Mouse (Mus musculus) kidney, embryonic 14.5 days (tissue): Measurements from ENCODE around the gene Ube2l3. TPM values are rescaled to one million over a fixed set of nuclear protein-coding genes. Genes with fewer than 3 reads are reported as not detected.
A peak's percentile ranks its signal among the peaks of the same experiment; 100 is the strongest.

ENCODE experiments used
- ATAC-seq: fragments of 200-750 bp; cut with Nextera tagmentation; 2 replicates; pipeline ENCODE4 v1.8.0; 2017; ENCODE audit warnings: moderate number of reproducible peaks, mild to moderate bottlenecking, moderate TSS enrichment, moderate library complexity; ENCODE audit not compliant: low FRiP score, low TSS enrichment
- H3K27ac ChIP-seq: fragments of 300-500 bp; sonication (generic); 2 replicates; pipeline ENCODE4 v1.5.1; 2014; ENCODE audit warnings: low read depth, mild to moderate bottlenecking, low read length, moderate library complexity, mixed read lengths
- H3K27me3 ChIP-seq: fragments of 300-500 bp; sonication (generic); 2 replicates; pipeline ENCODE4 v1.6.1; 2014; ENCODE audit warnings: mild to moderate bottlenecking, low read length; ENCODE audit not compliant: control insufficient read depth, insufficient read depth
- H3K36me3 ChIP-seq: fragments of 300-500 bp; sonication (generic); 2 replicates; pipeline ENCODE4 v1.6.1; 2014; ENCODE audit warnings: low read length, mixed read lengths; ENCODE audit not compliant: control insufficient read depth, insufficient read depth
- H3K4me1 ChIP-seq: fragments of 300-500 bp; sonication (generic); 2 replicates; pipeline ENCODE4 v1.6.1; 2014; ENCODE audit warnings: low read length, mixed read lengths; ENCODE audit not compliant: control insufficient read depth, insufficient read depth
- H3K4me2 ChIP-seq: fragments of 300-500 bp; sonication (generic); replicated peaks from 2 replicates; pipeline ENCODE4 v1.6.1; 2014; ENCODE audit warnings: low read depth, mild to moderate bottlenecking, low read length
- H3K4me3 ChIP-seq: fragments of 300-500 bp; sonication (generic); 2 replicates; pipeline ENCODE4 v1.5.1; 2014; ENCODE audit warnings: mild to moderate bottlenecking, low read length
- H3K9ac ChIP-seq: fragments of 300-500 bp; sonication (generic); 2 replicates; pipeline ENCODE4 v1.6.1; 2014; ENCODE audit warnings: low read depth, mild to moderate bottlenecking, low read length, moderate library complexity
- H3K9me3 ChIP-seq: fragments of 300-500 bp; sonication (generic); 2 replicates; pipeline ENCODE4 v1.6.1; 2016; ENCODE audit warnings: low read length; ENCODE audit not compliant: control insufficient read depth
- WGBS: fragments of 180-500 bp; shearing (Covaris S2); extraction: QIAGEN DNeasy Blood & Tissue Kit; methylation state at CpG from one replicate; pipeline ENCODE4 v1.1.7; 2014; 5-methylcytosine and 5-hydroxymethylcytosine counted together
- polyA plus RNA-seq: library from polyadenylated mRNA; unstranded; fragments of >200 nt; fragmentation: Nextera tagmentation; extraction: Ambion mirVana; gene quantifications from 2 replicates; pipeline ENCODE4 v1.2.1, GENCODE M21; 2014

Ube2l3 gene
- polyA plus RNA-seq, 1 experiment from 2014 or later: 376 TPM

DNA sequence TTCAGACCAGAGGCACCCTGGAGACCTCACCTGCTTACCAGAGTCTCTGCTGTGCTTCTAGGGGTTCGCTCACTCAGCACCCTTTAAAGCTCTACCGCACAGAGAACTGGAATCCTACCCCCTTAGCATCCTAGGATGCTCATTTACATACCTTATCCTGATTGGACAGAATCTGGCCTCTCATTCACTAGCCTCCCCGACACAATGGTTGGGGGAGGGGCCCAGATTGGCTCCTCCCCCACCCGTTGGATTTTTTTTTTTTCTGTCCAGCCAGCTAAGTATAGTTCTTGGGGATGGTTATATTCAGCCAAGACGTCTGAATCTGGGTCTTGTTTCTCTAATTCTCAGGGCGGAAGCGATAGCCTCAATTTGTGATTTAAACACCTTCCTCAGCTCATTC lies 58.1 kb downstream of the Ube2l3 start, which contains the start of gene Ydjc:
TSS of gene Ydjc (plus strand) at position 283 of the 400 bp plus-strand sequence.
- 21% methylated on average over 7 of the region's 7 CpGs for WGBS
- no peak for ATAC-seq

DNA sequence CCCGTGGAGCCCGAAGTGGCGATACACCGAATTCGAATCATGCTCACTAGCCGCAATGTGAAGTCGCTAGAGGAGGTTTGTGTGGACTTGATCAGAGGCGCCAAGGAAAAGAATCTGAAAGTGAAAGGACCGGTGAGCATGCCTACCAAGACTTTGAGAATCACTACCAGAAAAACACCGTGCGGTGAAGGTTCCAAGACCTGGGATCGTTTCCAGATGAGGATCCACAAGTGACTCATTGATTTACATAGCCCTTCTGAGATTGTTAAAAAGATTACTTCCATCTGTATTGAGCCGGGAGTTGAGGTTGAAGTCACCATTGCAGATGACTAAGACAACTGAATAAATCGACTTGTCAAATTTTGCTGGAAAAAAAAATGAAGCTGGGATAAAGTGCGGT lies 65.1 kb downstream of the Ube2l3 start:
- WGBS: 87% methylated on average over 15 of the region's 15 CpGs
- Histone ChIP-seq H3K36me3 (no peaks in the 10 kb centered on the region), H3K4me2 (no peak overlapping the region), H3K4me3 (no peak overlapping the region), H3K27ac (no peak overlapping the region), H3K9ac (no peak overlapping the region), H3K4me1 (no peaks in the 10 kb centered on the region), H3K27me3 (no peaks in the 10 kb centered on the region), H3K9me3 (no peaks in the 10 kb centered on the region)
- ATAC-seq: no peak

More for the DNA sequence above, 58.1 kb downstream of the Ube2l3 start, which contains the start of gene Ydjc:
- Histone ChIP-seq H3K4me2 (no peak within 1 kb of the TSS), H3K27ac (no peak within 1 kb of the TSS), H3K9me3 (no peaks in the 10 kb centered on the region), H3K27me3 (no peaks in the 10 kb centered on the region), H3K9ac (no peak within 1 kb of the TSS), H3K36me3 (no peaks in the 10 kb centered on the region), H3K4me3 (no peak within 1 kb of the TSS), H3K4me1 (peaks cover 11% of the 10 kb centered on the region)

DNA sequence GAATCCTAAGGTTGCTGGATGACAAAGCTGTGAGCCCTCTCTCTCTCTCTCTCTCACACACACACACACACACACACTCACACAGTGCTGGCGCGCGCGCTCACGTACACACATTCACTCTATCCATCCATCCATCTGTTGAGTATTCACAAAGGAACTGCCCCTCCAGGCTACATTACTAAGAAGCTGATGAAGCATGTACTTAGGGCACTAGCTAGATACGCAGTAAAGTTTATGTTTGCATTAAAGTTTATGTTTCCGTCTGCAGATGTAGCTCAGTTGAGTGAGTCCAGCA lies 69.6 kb downstream of the Ube2l3 start:
- WGBS: 25% methylated on average over 7 of the region's 7 CpGs
- ATAC-seq: peak; percentile 11; the same call in 1 of the 2 replicates
- H3K9ac ChIP-seq: peak overlapping the region; percentile 5
- no peaks in the 10 kb centered on the region for H3K27me3 ChIP-seq
- H3K4me2 ChIP-seq: peak overlapping the region; percentile 93
- H3K9me3 ChIP-seq: no peaks in the 10 kb centered on the region
- no peak overlapping the region for H3K27ac ChIP-seq
- no peaks in the 10 kb centered on the region for H3K36me3 ChIP-seq
- H3K4me3 ChIP-seq: peak overlapping the region; percentile 73
- H3K4me1 ChIP-seq: no peaks in the 10 kb centered on the region; the same call in 1 of the 2 replicates

DNA sequence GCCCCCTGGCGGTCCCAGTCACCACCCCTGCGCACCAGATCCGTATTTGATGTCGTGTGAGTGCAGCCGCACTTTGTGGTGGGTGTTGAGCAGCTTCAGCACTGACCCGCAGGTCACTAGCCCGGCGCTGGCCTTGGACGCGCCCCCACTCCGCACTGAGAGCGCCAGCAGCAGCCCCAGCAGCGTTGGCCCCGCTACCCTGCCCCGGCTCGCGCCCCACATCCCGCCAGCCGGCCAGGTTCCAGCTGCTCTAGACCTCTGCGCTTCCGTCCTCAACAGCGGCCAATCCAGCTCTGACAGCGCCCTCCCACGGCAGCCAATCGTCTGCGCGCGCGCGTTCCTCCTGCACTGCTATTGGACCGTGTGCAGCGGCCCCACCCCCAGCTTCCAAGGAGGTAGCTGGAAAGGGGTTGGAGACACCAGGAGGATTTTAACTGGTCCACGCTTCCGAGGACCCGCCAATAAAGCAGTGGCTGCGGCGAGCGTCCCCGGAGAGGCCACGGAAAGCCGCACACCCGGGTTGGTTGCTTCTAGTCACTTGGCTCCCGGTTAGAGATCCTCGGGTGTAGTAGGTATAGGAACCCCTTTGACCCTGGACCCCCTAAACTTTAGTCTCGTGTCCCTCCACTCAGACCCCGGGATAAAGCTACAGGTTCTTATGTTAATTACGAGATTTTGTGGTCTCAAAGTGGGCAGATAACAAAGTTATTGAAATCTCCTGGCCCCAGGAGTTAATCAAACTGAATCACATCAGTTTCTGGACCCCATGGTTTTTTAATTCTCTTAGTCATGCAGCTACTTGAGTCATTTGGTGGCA lies 70.2 kb downstream of the Ube2l3 start, which contains the start of gene Sdf2l1:
TSS of gene Sdf2l1 (minus strand) at position 295 of the 817 bp plus-strand sequence.
- under 1% methylated on average over 46 of the region's 47 CpGs for WGBS
- H3K9ac ChIP-seq: peak within 1 kb of the TSS; percentile 77

DNA sequence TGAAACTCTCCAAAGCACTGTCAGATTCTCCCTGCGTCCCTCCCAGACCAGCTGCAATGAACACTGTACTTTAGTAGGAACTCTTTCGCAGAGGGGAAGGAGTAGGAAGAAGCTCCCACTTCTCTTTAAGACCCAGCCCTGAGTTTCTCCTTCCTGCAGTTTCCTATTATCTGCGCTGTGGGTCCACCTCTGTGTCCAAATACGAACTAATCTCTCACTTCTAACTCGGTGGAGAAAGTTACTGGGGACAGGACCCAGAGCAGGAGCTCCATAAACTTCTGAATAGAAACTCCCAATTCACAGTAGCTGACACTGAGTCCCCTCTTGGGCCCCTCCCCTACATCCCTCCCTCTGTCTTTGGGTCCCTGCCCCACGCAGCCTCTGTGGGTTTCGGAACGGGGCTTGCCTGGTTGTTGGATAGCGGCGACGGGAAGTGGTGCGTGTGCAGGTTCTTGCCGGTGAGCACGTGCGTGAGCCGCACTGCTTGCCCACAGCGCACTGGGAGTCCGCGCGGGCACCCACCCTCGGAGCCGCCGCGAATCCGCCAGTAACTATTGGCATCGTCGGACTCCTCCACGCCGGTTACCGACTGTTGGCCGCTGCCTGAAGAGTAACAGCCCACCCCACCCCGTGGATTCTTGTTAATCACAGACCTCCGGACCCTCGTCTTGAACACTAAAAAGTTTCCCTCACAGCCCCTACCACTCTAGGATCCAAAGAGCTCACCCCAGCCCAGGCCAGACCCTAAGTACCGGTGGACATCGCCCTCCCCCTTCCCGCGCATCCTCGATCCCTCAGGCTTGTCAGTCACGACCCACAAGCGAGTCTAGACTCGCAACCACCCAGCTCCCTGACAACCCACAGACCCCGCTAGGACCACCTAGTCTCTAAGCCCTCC lies 71.0 kb downstream of the Ube2l3 start:
- H3K4me1 ChIP-seq: no peaks in the 10 kb centered on the region; the same call in 1 of the 2 replicates
- peak; percentile 2 for ATAC-seq
- no peaks in the 10 kb centered on the region for H3K27me3 ChIP-seq
- H3K36me3 ChIP-seq: no peaks in the 10 kb centered on the region
- peak overlapping the region; percentile 73 for H3K4me3 ChIP-seq
- WGBS: 4% methylated on average over 43 of the region's 43 CpGs
- H3K4me2 ChIP-seq: peak overlapping the region; percentile 93
- H3K27ac ChIP-seq: peak overlapping the region; percentile 47; the same call in 1 of the 2 replicates
- no peaks in the 10 kb centered on the region for H3K9me3 ChIP-seq
- H3K9ac ChIP-seq: peak overlapping the region; percentile 77

More for the DNA sequence above, 70.2 kb downstream of the Ube2l3 start, which contains the start of gene Sdf2l1:
- H3K27me3 ChIP-seq: no peaks in the 10 kb centered on the region
- peak within 1 kb of the TSS; percentile 47; the same call in 1 of the 2 replicates for H3K27ac ChIP-seq
- no peaks in the 10 kb centered on the region for H3K9me3 ChIP-seq
- no peaks in the 10 kb centered on the region; the same call in 1 of the 2 replicates for H3K4me1 ChIP-seq
- no peaks in the 10 kb centered on the region for H3K36me3 ChIP-seq
- H3K4me3 ChIP-seq: peak within 1 kb of the TSS; percentile 73
- peak within 1 kb of the TSS; percentile 93 for H3K4me2 ChIP-seq
- peak; percentile 98 for ATAC-seq

DNA sequence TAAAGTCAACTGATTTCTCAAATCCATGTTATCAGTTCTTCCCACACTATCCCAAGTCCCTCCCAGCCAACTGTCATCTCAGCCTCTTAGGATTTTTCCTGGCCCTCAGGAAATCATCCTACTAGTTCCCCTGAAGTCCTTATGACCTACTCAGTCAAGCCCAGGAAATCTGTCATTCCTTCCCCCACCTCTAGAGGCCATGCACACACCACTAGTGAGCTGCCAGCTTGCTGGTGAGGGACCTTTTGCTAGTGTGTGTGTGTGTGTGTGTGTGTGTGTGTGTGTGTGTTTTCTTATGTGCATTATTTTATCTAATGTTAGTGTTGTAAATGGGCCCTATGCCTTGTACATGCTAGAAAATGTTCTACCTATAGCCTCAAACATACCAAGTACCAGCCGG lies 75.2 kb downstream of the Ube2l3 start:
- no peaks in the 10 kb centered on the region for H3K9me3 ChIP-seq
- ATAC-seq: no peak
- 93% methylated on average over 1 of the region's 1 CpGs for WGBS
- no peak overlapping the region for H3K27ac ChIP-seq
- peaks cover 12% of the 10 kb centered on the region; the same call in 1 of the 2 replicates for H3K4me1 ChIP-seq
- no peaks in the 10 kb centered on the region for H3K27me3 ChIP-seq
- no peak overlapping the region for H3K4me2 ChIP-seq
- H3K9ac ChIP-seq: no peak overlapping the region
- H3K36me3 ChIP-seq: peaks cover 6% of the 10 kb centered on the region; the same call in 1 of the 2 replicates
- H3K4me3 ChIP-seq: no peak overlapping the region

DNA sequence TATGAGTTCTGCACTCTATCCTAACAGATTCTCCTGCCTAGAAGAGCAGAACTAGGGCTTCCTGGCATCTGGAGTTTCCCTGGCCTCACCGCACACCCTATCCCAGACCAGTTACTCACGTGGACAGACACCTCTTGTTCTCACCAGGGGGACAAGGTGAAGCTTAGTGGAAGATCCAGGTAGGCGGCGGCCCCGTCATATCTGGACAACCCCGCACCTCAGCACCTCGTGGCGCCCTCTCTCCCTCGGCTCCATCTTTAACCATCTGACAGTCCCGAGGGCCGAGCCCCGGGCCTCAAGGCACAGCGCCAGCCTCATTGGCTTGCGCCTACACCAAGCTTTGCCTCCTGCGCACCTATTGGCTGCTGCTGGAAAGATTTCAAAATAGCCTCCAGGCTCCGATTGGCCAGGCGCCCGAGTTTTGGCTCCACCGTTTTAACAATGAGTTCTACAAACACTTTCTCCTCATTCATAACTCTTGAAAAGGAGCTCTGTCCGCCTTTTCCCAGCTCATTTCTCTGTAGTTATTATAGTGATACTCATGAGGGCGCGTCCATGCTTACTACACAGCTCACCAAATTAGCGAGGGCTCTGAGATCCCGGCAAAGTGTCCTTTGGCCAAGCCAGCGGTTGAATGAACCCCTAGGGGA lies 77.5 kb downstream of the Ube2l3 start, which contains the start of gene 2610318N02Rik:
TSS of gene 2610318N02Rik (minus strand) at position 297 of the 650 bp plus-strand sequence.
- peak within 1 kb of the TSS; percentile 71 for H3K27ac ChIP-seq
- under 1% methylated on average over 25 of the region's 25 CpGs for WGBS
- ATAC-seq: peak; percentile 95
- no peaks in the 10 kb centered on the region for H3K27me3 ChIP-seq
- no peaks in the 10 kb centered on the region for H3K9me3 ChIP-seq
- H3K4me3 ChIP-seq: peak within 1 kb of the TSS; percentile 65
- H3K36me3 ChIP-seq: peaks cover 23% of the 10 kb centered on the region
- H3K9ac ChIP-seq: peak within 1 kb of the TSS; percentile 86
- H3K4me2 ChIP-seq: peak within 1 kb of the TSS; percentile 81
- H3K4me1 ChIP-seq: peaks cover 12% of the 10 kb centered on the region; the same call in 1 of the 2 replicates

DNA sequence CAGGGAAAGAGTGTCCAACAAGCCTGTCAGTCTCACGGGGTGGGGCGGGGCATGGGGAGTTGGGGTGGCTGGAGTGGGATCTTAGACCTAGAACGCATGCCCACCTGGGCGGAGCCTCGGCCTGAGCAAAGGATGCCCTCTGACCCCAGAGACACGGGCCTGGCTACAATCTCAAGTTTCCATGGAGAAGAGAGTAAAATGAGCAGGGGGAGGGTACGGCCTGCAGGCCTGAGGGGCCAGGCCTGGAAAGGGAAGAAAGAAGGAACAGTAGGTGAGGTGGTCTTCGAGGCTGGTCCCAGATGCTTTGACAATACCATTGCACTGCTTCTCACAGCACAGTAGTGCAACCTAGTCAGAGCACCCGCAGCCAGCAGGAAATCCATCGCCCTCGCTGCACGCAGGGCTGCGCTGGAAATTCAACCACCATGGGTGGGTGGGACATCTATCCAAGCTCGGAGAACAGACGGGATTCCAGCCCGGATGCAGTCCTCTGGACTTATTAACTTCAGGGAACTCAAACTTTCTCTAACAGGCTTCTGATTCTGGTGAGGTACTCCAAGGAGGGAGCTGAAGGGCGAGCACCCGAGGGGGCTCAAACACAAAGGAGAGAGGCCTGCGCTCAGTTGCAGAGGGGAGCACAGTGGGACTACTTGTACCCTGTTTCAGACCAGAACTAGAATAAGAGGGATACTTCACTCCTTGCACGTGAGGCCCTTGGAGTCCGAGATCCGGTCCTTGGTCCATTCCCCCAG lies 78.2 kb downstream of the Ube2l3 start:
- Histone ChIP-seq H3K9ac (peak overlapping the region; percentile 86), H3K4me1 (peaks cover 12% of the 10 kb centered on the region; the same call in 1 of the 2 replicates), H3K4me3 (peak overlapping the region; percentile 65), H3K36me3 (peaks cover 30% of the 10 kb centered on the region), H3K4me2 (peak overlapping the region; percentile 81), H3K27me3 (no peaks in the 10 kb centered on the region), H3K9me3 (no peaks in the 10 kb centered on the region), H3K27ac (peak overlapping the region; percentile 71)
- 2% methylated on average over 22 of the region's 22 CpGs for WGBS
- peak; percentile 63 for ATAC-seq
